Mouse (Mus musculus) lung, embryonic 14.5 days (tissue): ENCODE measurements around the gene Erfe. TPM values are rescaled to one million over a fixed set of nuclear protein-coding genes. Genes with fewer than 3 reads are reported as not detected.
A peak's percentile ranks its signal among the peaks of the same experiment; 100 is the strongest.

ENCODE experiments used
- ATAC-seq: fragments of 200-750 bp; cut with Nextera tagmentation; 2 replicates; pipeline ENCODE4 v1.8.0; 2017; ENCODE audit warnings: mild to moderate bottlenecking, moderate TSS enrichment, moderate library complexity; ENCODE audit not compliant: insufficient read depth
- DNase-seq: peaks from one replicate; pipeline ENCODE4 v3.0.0-alpha.2; 2015
- H3K27ac ChIP-seq: fragments of 300-500 bp; sonication (generic); 2 replicates; pipeline ENCODE4 v1.5.1; 2014; ENCODE audit warnings: low read depth, mild to moderate bottlenecking, moderate library complexity
- H3K27me3 ChIP-seq: fragments of 300-500 bp; sonication (generic); 2 replicates; pipeline ENCODE4 v1.6.1; 2014; ENCODE audit warnings: low read length, control low read depth; ENCODE audit not compliant: insufficient read depth
- H3K36me3 ChIP-seq: fragments of 300-500 bp; sonication (generic); 2 replicates; pipeline ENCODE4 v1.6.1; 2014; ENCODE audit warnings: control low read depth; ENCODE audit not compliant: insufficient read depth
- H3K4me1 ChIP-seq: fragments of 300-500 bp; sonication (generic); 2 replicates; pipeline ENCODE4 v1.6.1; 2014; ENCODE audit warnings: antibody characterized with exemption, control low read depth; ENCODE audit not compliant: insufficient read depth
- H3K4me2 ChIP-seq: fragments of 300-500 bp; sonication (generic); 2 replicates; pipeline ENCODE4 v1.6.1; 2014; ENCODE audit warnings: mild to moderate bottlenecking
- H3K4me3 ChIP-seq: fragments of 300-500 bp; sonication (generic); 2 replicates; pipeline ENCODE4 v1.5.1; 2014; ENCODE audit warnings: low read depth, low read length
- H3K9ac ChIP-seq: fragments of 300-500 bp; sonication (generic); 2 replicates; pipeline ENCODE4 v1.6.1; 2014
- H3K9me3 ChIP-seq: fragments of 300-500 bp; sonication (generic); 2 replicates; pipeline ENCODE4 v1.6.1; 2016; ENCODE audit warnings: low read depth, low read length, control low read depth
- CTCF ChIP-seq: IDR thresholded peaks from 2 replicates; pipeline ENCODE4 v1.5.1; 2016; ENCODE audit warnings: antibody characterized with exemption, low read depth
- WGBS: fragments of 180-500 bp; shearing (Covaris S2); extraction: QIAGEN DNeasy Blood & Tissue Kit; methylation state at CpG from one replicate; pipeline ENCODE4 v1.1.7; 2014; 5-methylcytosine and 5-hydroxymethylcytosine counted together
- polyA plus RNA-seq: library from polyadenylated mRNA; unstranded; fragments of >200 nt; fragmentation: Nextera tagmentation; extraction: Ambion mirVana; gene quantifications from 2 replicates; pipeline ENCODE4 v1.2.1, GENCODE M21; 2014

Erfe gene
- polyA plus RNA-seq, 1 experiment from 2014 or later, result 2.7 TPM

DNA sequence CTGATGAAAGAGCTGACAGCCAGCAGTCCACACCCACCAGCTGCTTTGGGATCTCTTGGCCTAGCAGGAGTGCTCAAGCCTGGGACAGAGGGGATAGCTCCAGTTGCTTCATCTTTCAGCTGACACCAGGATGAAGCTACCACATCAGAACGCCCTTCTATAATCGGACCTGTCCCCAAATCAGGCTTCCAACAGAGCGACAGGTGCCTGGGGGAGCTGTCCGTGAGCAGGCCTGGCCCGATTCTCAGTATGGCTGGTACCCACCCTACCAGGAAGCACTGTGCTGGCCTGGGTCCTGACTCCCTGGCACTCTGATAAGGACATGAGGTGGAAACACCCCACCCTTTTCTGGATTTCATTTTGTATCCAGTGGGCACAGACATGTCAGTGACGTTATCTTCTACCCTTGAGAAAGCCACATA is 7.2 kb downstream of the Erfe start:
- Histone ChIP-seq H3K27ac (no peak overlapping the region), H3K9me3 (no peaks in the 10 kb centered on the region), H3K4me2 (no peak overlapping the region), H3K27me3 (no peaks in the 10 kb centered on the region), H3K9ac (no peak overlapping the region), H3K4me3 (no peak overlapping the region), H3K4me1 (no peaks in the 10 kb centered on the region), H3K36me3 (peaks cover 87% of the 10 kb centered on the region)
- 80% methylated on average over 6 of the region's 6 CpGs for WGBS
- ATAC-seq (no peak), DNase-seq (no peak)
- no peak for TF ChIP-seq CTCF

DNA sequence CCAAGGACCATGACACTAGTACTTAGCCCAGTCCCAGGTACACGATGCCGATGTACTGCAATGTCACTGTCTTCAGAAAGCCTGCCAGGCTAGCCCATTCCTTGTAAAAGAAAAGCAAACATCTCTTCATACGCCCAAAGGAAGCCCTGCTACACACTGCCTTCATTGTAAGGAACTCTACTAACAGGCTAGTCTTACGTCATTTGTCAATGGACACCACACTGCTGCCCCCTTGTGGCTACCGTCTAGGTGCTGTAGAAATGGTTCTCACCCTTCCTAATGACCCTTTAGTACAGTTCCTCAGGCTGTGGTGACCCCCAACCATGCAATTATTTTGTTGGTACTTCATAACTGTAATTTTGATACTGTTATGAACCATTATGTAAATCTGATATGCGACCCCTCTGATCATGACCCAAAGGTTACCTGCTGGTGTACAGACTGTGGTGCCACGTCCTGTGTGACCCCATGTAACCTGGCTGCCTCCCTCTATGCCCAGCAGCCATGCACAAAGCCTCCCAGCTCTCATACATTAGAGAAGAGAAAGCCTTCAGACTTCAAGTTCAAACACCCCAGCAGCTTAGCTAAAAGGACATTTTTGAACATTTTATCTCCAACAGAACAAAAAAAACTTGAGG is 14.3 kb downstream of the Erfe start:
- peak; percentile 93 for DNase-seq
- 50% methylated on average over 7 of the region's 7 CpGs for WGBS

DNA sequence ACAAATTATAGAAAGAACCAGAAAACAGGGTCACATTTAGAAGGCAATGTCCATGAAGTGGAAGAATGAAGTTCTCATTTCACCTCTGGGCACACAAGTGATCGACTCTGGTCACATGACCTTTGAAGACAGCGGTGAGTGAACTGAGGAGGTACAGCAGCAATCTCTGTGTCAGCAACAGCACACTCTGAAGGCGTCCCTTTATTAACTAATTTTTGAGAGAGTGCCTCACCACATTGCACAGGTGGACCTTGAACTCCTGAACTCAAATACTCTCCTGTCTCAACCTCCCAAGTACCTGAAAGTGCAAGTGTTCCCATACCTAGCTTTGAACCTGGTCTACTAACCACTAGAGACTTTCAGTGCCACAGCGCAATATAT is 14.9 kb downstream of the Erfe start:
- H3K9me3 ChIP-seq, result no peaks in the 10 kb centered on the region
- WGBS, result 93% methylated on average over 4 of the region's 4 CpGs
- H3K4me1 ChIP-seq, result no peaks in the 10 kb centered on the region
- peaks cover 94% of the 10 kb centered on the region for H3K36me3 ChIP-seq
- H3K27ac ChIP-seq, result no peak overlapping the region
- DNase-seq (no peak), ATAC-seq (no peak)
- no peak overlapping the region for H3K4me3 ChIP-seq
- no peak overlapping the region for H3K4me2 ChIP-seq
- H3K9ac ChIP-seq, result no peak overlapping the region
- TF ChIP-seq CTCF, result no peak
- H3K27me3 ChIP-seq, result no peaks in the 10 kb centered on the region

More for the DNA sequence above, 14.3 kb downstream of the Erfe start:
- H3K4me1 ChIP-seq, result no peaks in the 10 kb centered on the region
- peaks cover 95% of the 10 kb centered on the region for H3K36me3 ChIP-seq
- H3K9ac ChIP-seq, result no peak overlapping the region
- H3K27me3 ChIP-seq, result no peaks in the 10 kb centered on the region
- no peaks in the 10 kb centered on the region for H3K9me3 ChIP-seq
- H3K27ac ChIP-seq, result no peak overlapping the region
- peak; percentile 55 for ATAC-seq
- no peak overlapping the region for H3K4me2 ChIP-seq
- peak; percentile 90 for TF ChIP-seq CTCF
- no peak overlapping the region for H3K4me3 ChIP-seq

DNA sequence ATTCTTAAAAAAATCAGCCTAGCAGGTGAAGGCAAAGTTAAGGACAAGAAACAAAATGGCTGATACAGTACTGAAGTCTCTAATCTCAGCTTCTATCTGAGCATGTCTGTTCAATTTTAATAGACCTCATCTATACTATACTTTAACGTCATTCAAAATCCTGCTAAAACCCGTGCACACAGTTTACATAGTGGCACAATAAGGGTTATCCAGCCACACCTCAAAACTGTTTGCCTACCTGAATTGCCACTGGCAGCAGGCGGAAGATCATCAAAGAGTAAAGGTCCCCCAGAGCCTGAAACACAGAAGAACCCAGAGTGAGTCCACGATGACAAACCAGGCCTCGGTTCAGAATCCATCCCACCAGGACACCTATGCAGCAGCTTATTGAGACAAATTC is 24.1 kb downstream of the Erfe start:
- peaks cover 74% of the 10 kb centered on the region for H3K36me3 ChIP-seq
- no peak for ATAC-seq

DNA sequence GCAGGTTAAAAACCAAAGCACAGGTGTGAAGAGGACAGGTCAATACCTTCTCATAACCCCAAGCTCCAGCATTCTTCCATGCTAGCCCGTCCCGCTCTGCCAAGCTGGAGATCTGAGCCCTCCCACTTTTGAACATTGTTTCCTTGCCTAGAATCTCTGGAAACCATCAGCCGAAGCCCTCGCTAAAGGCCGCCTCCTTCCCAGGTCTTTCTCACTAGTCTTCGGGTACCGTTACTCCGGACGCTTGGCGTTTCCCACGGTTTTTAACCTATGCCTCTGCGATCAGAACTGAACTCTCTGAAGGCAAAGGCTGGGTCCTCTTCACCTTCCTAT is 31.7 kb downstream of the Erfe start:
- Histone ChIP-seq H3K27ac (peak overlapping the region; percentile 82; the same call in 1 of the 2 replicates), H3K9ac (peak overlapping the region; percentile 89), H3K27me3 (no peaks in the 10 kb centered on the region), H3K4me3 (peak overlapping the region; percentile 89), H3K9me3 (no peaks in the 10 kb centered on the region), H3K4me2 (peak overlapping the region; percentile 93), H3K36me3 (peaks cover 20% of the 10 kb centered on the region; the same call in 1 of the 2 replicates), H3K4me1 (peaks cover 13% of the 10 kb centered on the region; the same call in 1 of the 2 replicates)
- TF ChIP-seq CTCF, result no peak
- no peak for DNase-seq
- ATAC-seq, result no peak
- under 1% methylated on average over 12 of the region's 12 CpGs for WGBS

More for the DNA sequence above, 24.1 kb downstream of the Erfe start:
- no peak for TF ChIP-seq CTCF
- 86% methylated on average over 5 of the region's 5 CpGs for WGBS
- no peak for DNase-seq
- no peak overlapping the region for H3K9ac ChIP-seq
- H3K27ac ChIP-seq, result no peak overlapping the region
- H3K4me2 ChIP-seq, result no peak overlapping the region
- no peak overlapping the region for H3K4me3 ChIP-seq
- no peaks in the 10 kb centered on the region for H3K9me3 ChIP-seq
- H3K4me1 ChIP-seq, result no peaks in the 10 kb centered on the region
- H3K27me3 ChIP-seq, result no peaks in the 10 kb centered on the region

DNA sequence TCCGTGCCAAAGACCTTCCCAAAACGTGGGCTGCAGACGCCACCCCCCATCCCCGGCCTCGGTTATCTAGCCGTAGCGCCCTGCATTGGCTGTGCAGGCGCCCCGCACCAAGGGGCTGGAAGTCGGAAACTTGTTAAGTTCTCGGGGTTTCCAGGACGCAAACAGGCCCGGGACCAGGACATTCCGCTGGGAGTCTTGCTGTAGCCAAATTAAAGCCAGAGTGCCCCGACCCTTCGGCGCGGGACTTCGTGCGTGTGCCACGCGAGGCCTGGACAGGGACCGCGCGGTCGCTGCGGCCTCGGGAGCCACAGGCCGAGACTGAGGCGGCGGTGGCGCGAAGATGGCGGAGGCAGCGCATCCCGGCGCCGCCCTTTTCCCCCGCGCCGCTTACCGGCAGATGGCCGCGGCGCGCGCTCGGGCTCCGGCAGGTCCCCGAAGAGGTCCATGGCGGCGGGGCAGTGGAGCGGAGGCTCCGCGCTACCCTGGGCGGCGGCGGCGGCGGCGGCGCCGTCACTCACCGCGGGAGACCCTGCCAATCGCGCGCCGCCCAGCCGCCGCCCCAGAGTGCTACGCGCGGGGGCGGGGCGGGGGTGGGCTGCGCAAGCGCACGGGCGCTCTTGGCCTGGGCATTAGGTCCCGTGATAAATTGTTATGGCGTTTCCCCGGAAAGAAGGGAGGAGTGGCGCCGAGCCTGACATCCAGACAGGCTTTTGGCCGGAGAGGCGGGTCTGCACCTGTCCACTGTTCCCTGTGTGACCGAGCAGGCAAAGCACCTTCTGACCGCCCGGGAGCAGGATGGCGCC is 32.2 kb downstream of the Erfe start, which contains the start of gene Ilkap:
Gene Ilkap (minus strand): TSS at position 556 of the 803 bp plus-strand sequence.
- DNase-seq (peak; percentile 92), ATAC-seq (peak; percentile 97)
- Histone ChIP-seq H3K9me3 (no peaks in the 10 kb centered on the region), H3K4me1 (peaks cover 13% of the 10 kb centered on the region; the same call in 1 of the 2 replicates), H3K9ac (peak within 1 kb of the TSS; percentile 89), H3K4me3 (peak within 1 kb of the TSS; percentile 89), H3K36me3 (peaks cover 15% of the 10 kb centered on the region; the same call in 1 of the 2 replicates), H3K4me2 (peak within 1 kb of the TSS; percentile 93), H3K27me3 (no peaks in the 10 kb centered on the region), H3K27ac (peak within 1 kb of the TSS; percentile 82)
- TF ChIP-seq CTCF, result no peak
- under 1% methylated on average over 72 of the region's 91 CpGs for WGBS

DNA sequence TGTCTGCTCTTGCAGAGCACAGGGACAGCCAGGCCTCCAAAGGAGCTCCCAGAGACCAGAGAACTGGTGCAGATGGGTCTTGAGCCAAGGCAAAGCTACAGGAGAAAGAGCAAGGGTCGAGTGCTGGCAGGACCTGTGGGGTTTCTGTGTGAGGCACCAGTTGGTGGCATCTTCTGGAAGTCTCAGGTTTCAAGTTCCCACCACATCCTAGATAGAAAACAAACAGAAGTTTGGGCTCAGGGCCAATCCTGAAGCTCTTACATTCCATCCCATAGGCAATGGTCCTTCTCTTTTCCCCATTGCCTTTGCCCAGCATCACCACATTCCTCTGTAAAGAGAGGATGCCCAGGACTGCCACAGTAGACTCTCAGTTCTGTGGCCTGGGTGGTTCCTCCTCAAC is 38.7 kb downstream of the Erfe start:
- H3K27ac ChIP-seq, result no peak overlapping the region
- no peaks in the 10 kb centered on the region for H3K9me3 ChIP-seq
- no peak overlapping the region for H3K9ac ChIP-seq
- WGBS, result 7% methylated on average over 1 of the region's 1 CpGs
- no peaks in the 10 kb centered on the region for H3K36me3 ChIP-seq
- no peaks in the 10 kb centered on the region for H3K27me3 ChIP-seq
- no peak overlapping the region for H3K4me3 ChIP-seq
- DNase-seq (peak; percentile 46), ATAC-seq (no peak)
- H3K4me2 ChIP-seq, result no peak overlapping the region
- no peaks in the 10 kb centered on the region for H3K4me1 ChIP-seq
- TF ChIP-seq CTCF, result no peak
